Mouse (Mus musculus) olfactory bulb, adult 2 months (tissue): ENCODE measurements around the gene Map4k2. TPM values are rescaled to one million over a fixed set of nuclear protein-coding genes. Genes with fewer than 3 reads are reported as not detected.
A peak's percentile ranks its signal among the peaks of the same experiment; 100 is the strongest.

Experiments
- H3K27ac ChIP-seq: fragments of 200-500 bp; 2 replicates; pipeline ENCODE4 v1.5.1; 2012; ENCODE audit warnings: low read depth, low read length; ENCODE audit not compliant: insufficient read depth
- H3K4me1 ChIP-seq: fragments of 200-500 bp; 2 replicates; pipeline ENCODE4 v1.6.1; 2012; ENCODE audit warnings: low read length; ENCODE audit not compliant: control insufficient read depth, insufficient read depth
- H3K4me3 ChIP-seq: fragments of 200-500 bp; 2 replicates; pipeline ENCODE4 v1.5.1; 2012; ENCODE audit warnings: mild to moderate bottlenecking, low read depth, low read length, moderate library complexity; ENCODE audit not compliant: insufficient read depth
- CTCF ChIP-seq: fragments of 200-500 bp; IDR thresholded peaks from 2 replicates; pipeline ENCODE4 v1.5.1; 2012; ENCODE audit warnings: low read depth, mild to moderate bottlenecking, low read length, moderate library complexity; ENCODE audit not compliant: insufficient read depth
- POLR2A ChIP-seq: fragments of 200-500 bp; IDR thresholded peaks from 2 replicates; pipeline ENCODE4 v1.6.1; 2012; ENCODE audit warnings: mild to moderate bottlenecking, low read depth, low read length, moderate library complexity; ENCODE audit not compliant: insufficient read depth
- WGBS: fragments of 180-500 bp; shearing (Covaris S2); methylation state at CpG from one replicate; pipeline ENCODE4 v1.1.7; 2018; 5-methylcytosine and 5-hydroxymethylcytosine counted together
- polyA plus RNA-seq: library from polyadenylated mRNA; stranded (reverse); fragments of >200 nt; gene quantifications from 2 replicates; pipeline ENCODE4 v1.2.4, GENCODE M21; 2012; ENCODE audit warnings: low replicate concordance; ENCODE audit not compliant: missing spikeins, insufficient read depth, insufficient read length

Map4k2 gene
- polyA plus RNA-seq, 1 experiment, result 158 TPM

DNA sequence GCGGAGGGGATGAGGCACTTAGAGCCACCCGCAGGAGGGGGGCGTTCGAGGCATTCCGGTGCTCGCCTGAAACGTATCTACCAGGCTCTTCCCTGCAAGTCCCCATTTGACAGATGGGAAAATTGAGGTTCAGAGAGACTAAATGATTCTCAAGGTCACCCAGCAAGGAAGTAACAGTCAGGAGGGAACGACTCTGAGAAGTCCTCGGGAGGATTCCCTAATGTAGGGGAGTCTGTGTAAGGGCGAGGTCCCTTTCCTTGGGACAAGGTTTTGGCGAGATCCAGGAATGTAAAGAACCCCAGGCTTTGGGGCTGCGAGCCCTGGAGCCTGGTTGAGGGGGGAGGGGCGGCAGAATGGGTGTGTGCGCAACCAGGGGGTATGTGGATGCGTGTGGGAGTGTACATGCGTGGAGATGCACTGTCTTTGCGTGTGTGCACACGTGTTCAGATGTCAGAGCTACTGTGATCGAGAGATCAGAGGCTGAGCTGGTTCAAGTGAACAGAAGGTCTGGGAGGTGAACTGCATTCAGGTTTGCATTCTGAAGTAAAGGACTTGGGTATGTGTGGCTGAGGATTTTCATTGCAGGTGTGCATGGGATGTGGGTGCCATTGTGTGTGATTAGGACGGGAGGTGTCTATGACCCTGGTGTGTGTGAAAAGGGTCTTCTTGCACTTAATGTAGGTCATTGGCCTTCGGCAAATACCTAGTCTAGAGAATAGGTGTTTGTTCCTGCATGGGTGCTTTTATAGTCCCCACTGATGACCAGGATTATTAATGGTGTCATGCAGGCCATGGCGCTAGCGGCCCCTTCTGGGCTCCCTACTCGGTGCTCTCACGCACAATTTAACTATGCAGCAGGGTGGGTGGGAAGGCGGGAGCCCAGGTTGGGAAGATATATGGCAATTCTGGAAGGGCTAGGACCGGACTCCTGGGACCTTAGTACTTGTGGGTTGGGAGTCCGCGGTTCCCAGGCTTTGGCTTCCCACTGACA, 59.5 kb downstream of the Map4k2 start:
- Histone ChIP-seq H3K4me3 (peak overlapping the region; percentile 64), H3K27ac (peak overlapping the region; percentile 9)
- 4% methylated on average over 29 of the region's 29 CpGs for WGBS

DNA sequence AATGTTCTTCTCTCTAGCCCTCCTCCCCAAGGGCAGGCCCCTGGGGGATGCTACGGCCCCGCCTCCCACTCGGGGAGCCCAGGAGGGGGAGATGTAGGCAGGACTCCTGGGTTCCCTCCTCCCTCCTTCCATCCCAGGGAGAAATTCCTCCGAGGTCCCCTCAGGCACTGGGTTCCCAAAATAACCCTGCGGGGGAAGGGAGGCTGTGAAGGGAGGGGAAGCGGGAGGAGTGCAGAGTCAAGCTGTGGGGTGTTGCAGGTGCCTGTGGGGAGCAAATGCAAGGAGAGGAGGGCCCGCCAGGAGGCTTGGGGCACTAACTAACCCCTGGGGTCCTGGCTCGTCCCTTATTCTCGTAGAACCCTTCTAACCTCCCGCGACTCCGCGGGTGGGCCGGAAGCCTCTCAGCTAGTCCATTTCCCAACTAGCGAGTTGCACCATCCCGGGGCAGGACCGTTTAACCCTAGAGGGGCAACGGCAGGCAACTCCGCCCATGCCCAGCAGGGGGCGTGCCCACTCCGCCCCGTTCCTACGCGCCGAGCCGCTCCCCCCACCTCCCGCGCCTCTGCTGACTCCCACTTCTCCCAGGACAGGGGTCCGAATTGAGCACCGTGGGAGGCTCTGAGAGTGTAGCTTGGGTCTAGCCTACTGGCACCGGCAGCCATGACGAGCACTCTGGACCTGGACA, 60.3 kb downstream of the Map4k2 start:
- Histone ChIP-seq H3K27ac (peak overlapping the region; percentile 9; the same call in 1 of the 2 replicates), H3K4me1 (peaks cover 59% of the 10 kb centered on the region), H3K4me3 (peak overlapping the region; percentile 64)
- WGBS, result 1% methylated on average over 32 of the region's 32 CpGs
- peak; percentile 78 for TF ChIP-seq CTCF
- no peak for TF ChIP-seq POLR2A

More for the DNA sequence above, 59.5 kb downstream of the Map4k2 start:
- peaks cover 57% of the 10 kb centered on the region for H3K4me1 ChIP-seq
- TF ChIP-seq POLR2A, result no peak
- TF ChIP-seq CTCF, result no peak

DNA sequence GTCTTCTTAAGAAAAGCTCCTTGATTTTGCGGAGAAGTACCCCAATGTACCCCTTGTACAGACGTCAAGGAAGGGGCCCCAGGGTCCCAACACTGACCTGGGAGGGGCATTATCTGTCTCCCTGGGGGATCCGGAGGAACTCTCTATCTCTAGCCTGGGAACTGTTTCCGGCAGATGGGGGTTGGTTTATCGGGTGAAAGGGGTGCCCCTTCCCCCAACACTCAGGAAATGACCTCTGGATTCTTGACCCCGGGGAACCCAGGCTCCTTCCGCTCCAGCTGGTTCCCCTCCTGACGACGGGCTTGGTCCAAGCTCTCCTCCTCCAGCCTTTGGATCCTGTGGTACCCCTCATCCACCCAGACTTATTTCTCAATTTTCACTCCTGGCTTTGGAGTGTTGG, 61.0 kb downstream of the Map4k2 start:
- peak overlapping the region; percentile 64 for H3K4me3 ChIP-seq
- peaks cover 63% of the 10 kb centered on the region for H3K4me1 ChIP-seq
- TF ChIP-seq POLR2A, result no peak
- TF ChIP-seq CTCF, result no peak
- 30% methylated on average over 9 of the region's 9 CpGs for WGBS
- no peak overlapping the region for H3K27ac ChIP-seq

DNA sequence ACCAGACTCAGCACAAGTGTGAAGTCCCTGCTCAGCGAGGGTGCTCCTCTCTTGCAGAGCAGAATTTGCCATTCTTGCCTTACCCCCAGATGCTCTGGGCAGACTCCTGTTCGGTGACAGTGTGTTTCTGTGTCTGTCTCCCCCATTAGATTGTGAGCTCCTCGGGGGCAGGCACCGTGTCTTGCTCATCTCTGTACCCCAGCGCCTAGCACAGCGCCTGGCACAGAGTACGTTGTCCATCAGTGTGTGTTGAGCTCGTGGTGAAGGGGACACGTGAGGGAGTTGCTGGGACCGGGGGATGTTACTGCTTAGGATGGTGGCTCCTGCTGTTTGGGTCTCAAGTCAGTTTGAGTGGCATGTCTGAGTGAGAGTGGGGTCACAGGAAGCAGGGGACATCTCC, 62.9 kb downstream of the Map4k2 start:
- no peak overlapping the region for H3K4me3 ChIP-seq
- H3K4me1 ChIP-seq, result peaks cover 68% of the 10 kb centered on the region
- H3K27ac ChIP-seq, result no peak overlapping the region
- TF ChIP-seq POLR2A (no peak), CTCF (no peak)
- WGBS, result 75% methylated on average over 10 of the region's 10 CpGs

Other genes starting within 250 kb of the Map4k2 start
- gene AC131692.1, start 246.7 kb upstream of the Map4k2 start, polyA plus RNA-seq, result not detected in 2 replicates
- gene Naaladl1, start 235.4 kb upstream of the Map4k2 start, polyA plus RNA-seq, result not detected in 2 replicates
- gene Sac3d1, start 222.5 kb upstream of the Map4k2 start, polyA plus RNA-seq, result not detected in 2 replicates
- not detected in 2 replicates for gene Snx15, start 212.8 kb upstream of the Map4k2 start, polyA plus RNA-seq
- not detected in 2 replicates for gene Batf2, start 200.2 kb upstream of the Map4k2 start, polyA plus RNA-seq
- not detected in 2 replicates for gene Arl2, start 199.6 kb upstream of the Map4k2 start, polyA plus RNA-seq
- not detected in 2 replicates for gene Majin, start 156.7 kb upstream of the Map4k2 start, polyA plus RNA-seq
- gene Gpha2, start 114.8 kb upstream of the Map4k2 start, polyA plus RNA-seq, result not detected in 2 replicates
- not detected in 2 replicates for gene Ppp2r5b, start 105.3 kb upstream of the Map4k2 start, polyA plus RNA-seq
- gene Atg2a, start 99.5 kb upstream of the Map4k2 start, polyA plus RNA-seq, result not detected in 2 replicates
- gene Ehd1, start 64.4 kb upstream of the Map4k2 start, polyA plus RNA-seq, result not detected in 2 replicates
- not detected in 2 replicates for gene Cdc42bpg, start 34.7 kb upstream of the Map4k2 start, polyA plus RNA-seq
- gene Men1, start 6.2 kb upstream of the Map4k2 start, polyA plus RNA-seq, result not detected in 2 replicates
- gene Sf1, start 22.6 kb downstream of the Map4k2 start, polyA plus RNA-seq, result 340 TPM in 1 of 2 replicates, not detected in the other
- not detected in 2 replicates for gene Pygm, start 43.3 kb downstream of the Map4k2 start, polyA plus RNA-seq
- gene Rasgrp2, start 58.2 kb downstream of the Map4k2 start, polyA plus RNA-seq, result 282 TPM in 1 of 2 replicates, not detected in the other
- 202 and 263 TPM in 2 replicates for gene Nrxn2, start 77.6 kb downstream of the Map4k2 start, polyA plus RNA-seq
- gene Slc22a12, start 201.9 kb downstream of the Map4k2 start, polyA plus RNA-seq, result not detected in 2 replicates